Mouse (Mus musculus) ES-E14 (cell line): ENCODE results near the gene Ncbp1.

Experiments used
- HCFC1 ChIP-seq: IDR thresholded peaks from 2 replicates; pipeline ENCODE4 v1.6.1; 2012; ENCODE audit warnings: low read length, inconsistent platforms, borderline replicate concordance; ENCODE audit not compliant: insufficient read depth
- MAFK ChIP-seq: IDR thresholded peaks from 2 replicates; pipeline ENCODE4 v1.6.1; 2014; ENCODE audit warnings: mild to moderate bottlenecking, low read depth, low read length, inconsistent platforms; ENCODE audit not compliant: insufficient read depth
- ZNF384 ChIP-seq: IDR thresholded peaks from 2 replicates; pipeline ENCODE4 v1.6.1; 2012; ENCODE audit warnings: low read depth, low read length, inconsistent platforms

DNA sequence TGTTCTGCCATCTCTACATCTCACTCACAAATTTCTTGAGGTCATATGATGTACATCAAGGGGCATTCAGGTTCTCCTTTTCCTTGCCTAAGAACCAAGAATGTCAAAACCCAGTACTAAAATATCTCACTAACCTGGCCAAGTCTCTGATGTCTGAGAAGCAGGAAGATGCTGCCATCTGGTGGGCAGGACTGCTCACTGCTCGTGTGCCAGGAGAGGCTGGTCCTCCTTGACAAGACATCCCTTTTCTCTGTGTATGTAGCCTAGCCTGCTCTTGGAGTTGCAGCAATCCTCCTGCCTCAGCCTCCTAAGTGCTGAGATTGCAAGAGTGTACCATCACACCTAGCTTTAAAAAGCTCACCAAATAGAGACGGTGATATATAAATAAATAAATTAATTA lies 11.9 kb upstream of the Ncbp1 start:
- TF ChIP-seq MAFK (no peak), ZNF384 (no peak), HCFC1 (no peak)
